Mouse (Mus musculus) heart, postnatal 0 days (tissue): Measurements from ENCODE around the gene H2-Q10.

ENCODE experiments used
- CTCF ChIP-seq: IDR thresholded peaks from 2 replicates; pipeline ENCODE4 v1.5.1; 2016; ENCODE audit warnings: antibody characterized with exemption, control low read depth, low read depth
- EP300 ChIP-seq: IDR thresholded peaks from 2 replicates; pipeline ENCODE4 v1.6.1; 2016; ENCODE audit warnings: antibody characterized with exemption, low read depth

DNA sequence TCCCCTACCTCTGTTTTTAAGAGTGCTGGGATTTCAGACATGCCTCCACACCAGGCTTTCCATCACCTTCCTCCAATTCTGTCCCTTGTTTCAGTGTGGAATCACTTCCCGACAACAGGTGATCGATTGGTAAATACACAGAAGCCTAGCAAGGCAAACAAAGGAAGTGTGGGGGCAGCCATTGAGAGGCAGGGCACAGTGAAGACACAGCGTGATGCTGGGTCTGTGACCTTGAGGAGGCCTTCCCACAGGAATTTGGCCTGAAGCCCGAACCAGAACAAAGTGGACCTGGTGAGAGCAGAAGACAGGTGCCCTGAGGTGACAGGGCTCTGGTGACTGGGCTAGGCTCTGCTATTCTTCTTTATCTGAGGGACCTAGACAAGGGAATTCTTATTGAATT, 15.8 kb downstream of the H2-Q10 start:
- no peak for TF ChIP-seq CTCF
- no peak for TF ChIP-seq EP300
